Mouse (Mus musculus) mouse embryonic stem cell (cell line): ENCODE results near the gene Lifr.

Experiments used
- in situ Hi-C, 2 experiments: fragments of 300-500 bp; cut with MboI; formaldehyde crosslinking; loops; 1 replicate in 1 of 2; 3 replicates in 1 of 2; pipeline ENCODE4 v1.14.3; 2019 to 2020; ENCODE audit warnings: low sequenced_read_pairs in 2 of 2, low pct_unique_long_range_greater_than_20kb in 1 of 2, mixed read lengths in 1 of 2; ENCODE audit not compliant: unreplicated experiment in 1 of 2

Lifr gene

GRCm38 (mm10) chr15:7078356-7078755 is 12.1 kb upstream of the Lifr start:
- in situ Hi-C loops = no loop called here

- in situ Hi-C loops = no loop called here
Measured at GRCm38 (mm10) chr15:7079631-7080337, 10.6 kb upstream of the Lifr start.

- in situ Hi-C loops = no loop called here
Measured at GRCm38 (mm10) chr15:7080916-7081626, 9.3 kb upstream of the Lifr start.

- in situ Hi-C loops = no loop called here
Measured at GRCm38 (mm10) chr15:7081795-7082194, 8.6 kb upstream of the Lifr start.

- in situ Hi-C loops = no loop called here
Measured at GRCm38 (mm10) chr15:7082901-7083300, 7.5 kb upstream of the Lifr start.

- in situ Hi-C loops = no loop called here
Measured at GRCm38 (mm10) chr15:7084780-7085497, 5.5 kb upstream of the Lifr start.

- in situ Hi-C loops = no loop called here
Measured at GRCm38 (mm10) chr15:7088691-7089090, 1.7 kb upstream of the Lifr start.

- in situ Hi-C loops = no loop called here
Measured at GRCm38 (mm10) chr15:7092321-7092720, 1.9 kb downstream of the Lifr start.

GRCm38 (mm10) chr15:7099406-7099805 is 9.0 kb downstream of the Lifr start:
- in situ Hi-C loops = no loop called here

- in situ Hi-C loops = no loop called here
Measured at GRCm38 (mm10) chr15:7100226-7100625, 9.8 kb downstream of the Lifr start.

- in situ Hi-C loops = no loop called here
Measured at GRCm38 (mm10) chr15:7103051-7103450, 12.6 kb downstream of the Lifr start.

GRCm38 (mm10) chr15:7105224-7105623 is 14.8 kb downstream of the Lifr start:
- in situ Hi-C loops = no loop called here

GRCm38 (mm10) chr15:7108160-7108559 is 17.7 kb downstream of the Lifr start:
- in situ Hi-C loops = no loop called here

- in situ Hi-C loops = no loop called here
Measured at GRCm38 (mm10) chr15:7112227-7112907, 22.0 kb downstream of the Lifr start.

- in situ Hi-C loops = no loop called here
Measured at GRCm38 (mm10) chr15:7113906-7114305, 23.5 kb downstream of the Lifr start.

GRCm38 (mm10) chr15:7115326-7116003 is 25.1 kb downstream of the Lifr start:
- in situ Hi-C loops = no loop called here

- in situ Hi-C loops = no loop called here
Measured at GRCm38 (mm10) chr15:7116216-7116615, 25.8 kb downstream of the Lifr start.

GRCm38 (mm10) chr15:7116699-7117098 is 26.3 kb downstream of the Lifr start:
- in situ Hi-C loops = no loop called here
